Mouse (Mus musculus) left cerebral cortex, adult 6 months (tissue): ENCODE data around the gene Podxl2. TPM values are rescaled to one million over a fixed set of nuclear protein-coding genes. Genes with fewer than 3 reads are reported as not detected.

Experiments
- long read RNA-seq, 2 experiments: library from polyadenylated mRNA; unstranded; transcript quantifications; one replicate each; pipeline ENCODE4 v2.0.0; 2019 to 2020
- polyA plus RNA-seq: library from polyadenylated mRNA; unstranded; fragments of <200 nt; fragmentation: Nextera tagmentation; gene quantifications from 2 replicates; pipeline ENCODE4 v1.2.3, GENCODE M21; 2021

Podxl2 gene
- 61.6 and 221 TPM in 2 replicates for polyA plus RNA-seq
- long read RNA-seq, experiment 1, transcript Podxl2-210 (8 exons, 2,065 nt) = major isoform, 733 of 842 reads
- long read RNA-seq, experiment 1, partial matches to known transcripts = 36 of 842 reads
- long read RNA-seq, experiment 1, other reads (novel, unspliced or antisense) = 67 of 842 reads
- long read RNA-seq, experiment 2, transcript Podxl2-207 (2 exons, 633 nt) = minor isoform, 9 of 73 reads
- long read RNA-seq, experiment 2, transcript Podxl2-210 (8 exons, 2,065 nt) = major isoform, 28 of 73 reads
- long read RNA-seq, experiment 2, partial matches to known transcripts = 25 of 73 reads
- long read RNA-seq, experiment 2, other reads (novel, unspliced or antisense) = 8 of 73 reads

GRCm38 (mm10) chr6:88874868-88875508, at the start of gene Podxl2:
Gene Podxl2 (minus strand): TSS chr6:88875044.

GRCm38 (mm10) chr6:88901947-88902820, 27.3 kb upstream of the Podxl2 start, which contains the start of gene Tpra1:
Gene Tpra1 (plus strand): TSS chr6:88902251.

GRCm38 (mm10) chr6:88898534-88899048, 23.7 kb upstream of the Podxl2 start, which contains the start of gene Mcm2:
Gene Mcm2 (minus strand): TSS chr6:88898780.

GRCm38 (mm10) chr6:88841781-88842689, 32.8 kb downstream of the Podxl2 start, which contains the start of gene Abtb1:
Gene Abtb1 (minus strand): TSS chr6:88841984.

Other genes starting within 250 kb of the Podxl2 start
- 0.50 and 0.72 TPM in 2 replicates for gene Kbtbd12, start 237.1 kb downstream of the Podxl2 start, polyA plus RNA-seq
- 270 and 347 TPM in 2 replicates for gene Mgll, start 150.6 kb downstream of the Podxl2 start, polyA plus RNA-seq
- gene Abtb1, start 33.1 kb downstream of the Podxl2 start, polyA plus RNA-seq = 34.1 and 41.0 TPM in 2 replicates
- 3.1 and 3.4 TPM in 2 replicates for gene Mcm2, start 23.7 kb upstream of the Podxl2 start, polyA plus RNA-seq
- gene Tpra1, start 27.2 kb upstream of the Podxl2 start, polyA plus RNA-seq = 42.1 and 43.8 TPM in 2 replicates